Mouse (Mus musculus): ENCODE data around the gene Myocd.

Gene Myocd

GRCm38 (mm10) chr11:65269851-65270473 lies at the start of gene Myocd:
Myocd (minus strand) TSS chr11:65269989.
- peak in 1 of 2 experiments; percentile 23 for DNase-seq (ENCODE audit: low spot score in 2 of 2)

GRCm38 (mm10) chr11:65303824-65304223 lies 34.0 kb upstream of the Myocd start:
- DNase-seq (ENCODE audit: low spot score in 2 of 2) = no peak

DNA sequence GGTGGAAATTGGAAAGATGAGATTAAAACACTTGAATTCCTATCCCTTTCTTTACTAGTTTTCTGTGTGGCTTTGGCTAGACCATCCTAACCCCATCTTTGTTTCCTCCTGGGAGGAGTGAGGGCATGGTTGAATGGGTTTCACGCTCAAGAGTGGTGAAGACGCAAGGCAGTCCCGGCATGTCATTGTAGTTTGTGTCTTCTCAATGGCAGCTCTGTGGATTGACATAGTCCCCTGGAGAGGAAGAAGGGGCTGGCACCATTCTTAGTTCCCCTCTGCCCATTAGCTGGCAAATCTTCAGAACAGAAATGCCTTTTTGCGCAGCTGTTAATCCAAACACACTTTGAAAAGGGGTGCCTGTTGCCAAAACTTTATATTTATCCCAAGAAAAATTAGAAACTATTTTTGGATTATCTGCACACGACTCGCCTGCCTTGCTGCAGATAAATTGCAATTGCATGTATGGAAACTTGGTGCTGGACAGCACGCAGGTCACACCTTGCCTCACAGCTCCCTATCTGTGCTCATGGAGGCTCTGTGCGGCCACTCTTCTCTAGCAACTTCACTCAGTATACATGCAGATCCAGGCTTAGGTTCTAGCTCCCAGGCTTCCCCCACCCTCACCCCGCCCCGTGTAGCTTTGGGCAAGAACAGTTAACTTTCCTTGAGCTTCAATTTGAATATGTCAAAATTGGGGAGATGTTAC lies 24.5 kb upstream of the Myocd start:
- DNase-seq (ENCODE audit: low spot score in 2 of 2) = no peak

DNA sequence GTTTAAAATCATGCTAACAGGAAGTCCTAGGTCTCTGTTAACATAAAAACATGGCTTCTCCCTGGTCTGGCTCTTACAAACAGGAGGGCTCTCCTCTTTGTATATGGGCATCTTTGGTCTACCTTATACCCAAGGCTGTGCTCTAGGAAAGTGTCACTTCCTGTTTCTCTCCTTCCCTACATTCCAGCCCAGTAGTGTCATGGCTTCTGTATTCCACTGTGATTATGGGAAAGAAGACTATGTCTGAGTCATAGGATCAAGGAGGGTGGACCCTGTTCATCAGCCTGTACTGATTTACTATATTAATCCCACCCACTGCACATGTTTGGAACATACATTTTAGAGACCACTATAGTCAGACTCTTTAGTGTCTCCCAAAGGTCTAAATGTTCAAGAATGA lies 23.2 kb upstream of the Myocd start:
- DNase-seq (ENCODE audit: low spot score in 2 of 2) = no peak

DNA sequence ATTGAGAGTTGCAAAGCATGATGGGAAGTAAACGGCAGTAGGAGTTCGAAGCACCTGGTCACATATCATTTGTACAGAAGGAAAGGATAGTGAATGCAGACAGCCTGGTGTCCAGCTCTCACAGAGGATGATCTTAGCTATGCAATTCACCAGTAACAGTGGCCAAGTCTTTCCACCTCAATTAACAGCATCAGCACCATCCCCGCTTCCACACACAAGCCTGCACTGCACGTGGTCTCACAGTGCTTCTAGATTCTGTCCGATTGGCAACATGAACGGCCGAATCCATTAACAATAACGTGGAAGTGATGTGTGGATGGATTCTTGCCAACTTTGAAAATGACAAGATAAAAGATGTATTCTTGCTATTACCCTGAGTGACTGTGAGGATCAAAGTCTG lies 17.9 kb upstream of the Myocd start:
- DNase-seq (ENCODE audit: low spot score in 2 of 2) = no peak

DNA sequence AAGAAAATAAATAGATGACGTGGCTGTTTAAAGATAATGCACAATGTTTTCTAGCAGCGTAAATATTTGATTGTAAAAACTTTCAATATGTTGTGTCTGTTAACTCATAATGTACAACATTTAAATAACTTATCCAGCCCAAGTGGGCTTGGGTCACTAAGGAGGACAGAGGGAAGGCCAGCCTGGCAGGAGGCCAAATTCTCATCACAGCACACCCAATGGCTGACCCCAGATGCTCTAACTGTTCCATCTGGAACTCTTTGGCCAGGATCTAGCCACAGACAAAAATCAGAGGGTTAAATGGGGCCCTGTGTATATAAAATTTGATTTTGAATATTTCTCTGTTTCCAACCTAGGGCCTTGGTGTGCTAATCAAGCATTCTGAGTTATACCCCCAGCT lies 16.4 kb upstream of the Myocd start:
- DNase-seq (ENCODE audit: low spot score in 2 of 2) = no peak

- DNase-seq (ENCODE audit: low spot score in 2 of 2) = no peak
Measured at GRCm38 (mm10) chr11:65275441-65275840, 5.7 kb upstream of the Myocd start.

- DNase-seq (ENCODE audit: low spot score in 2 of 2) = no peak
Measured at GRCm38 (mm10) chr11:65271000-65271399, 1.2 kb upstream of the Myocd start.

DNA sequence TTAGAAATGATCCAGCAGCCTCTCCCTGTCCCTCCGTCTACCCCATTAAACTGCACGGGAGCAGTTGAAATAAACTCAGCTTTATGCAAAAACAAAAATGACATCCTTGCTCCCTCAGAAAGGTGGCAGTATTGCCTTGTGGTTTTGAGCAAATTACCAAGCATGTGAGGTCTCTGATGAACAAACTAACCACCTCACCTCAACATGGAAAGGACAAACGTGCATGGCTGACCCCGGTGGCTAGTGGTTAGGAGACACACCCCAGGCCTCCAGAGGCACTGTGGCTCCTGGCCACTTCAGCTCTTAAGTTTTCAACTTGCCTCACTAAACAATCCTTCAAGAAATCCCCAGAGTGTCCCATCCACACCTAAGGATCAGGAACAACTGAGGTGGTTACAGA lies 1.5 kb downstream of the Myocd start:
- peak; percentile 47 for DNase-seq (ENCODE audit: low spot score in 2 of 2)

- no peak for DNase-seq (ENCODE audit: low spot score in 2 of 2)
Measured at GRCm38 (mm10) chr11:65263466-65263865, 6.3 kb downstream of the Myocd start.

- DNase-seq (ENCODE audit: low spot score in 2 of 2) = no peak
Measured at GRCm38 (mm10) chr11:65258997-65259396, 10.8 kb downstream of the Myocd start.

DNA sequence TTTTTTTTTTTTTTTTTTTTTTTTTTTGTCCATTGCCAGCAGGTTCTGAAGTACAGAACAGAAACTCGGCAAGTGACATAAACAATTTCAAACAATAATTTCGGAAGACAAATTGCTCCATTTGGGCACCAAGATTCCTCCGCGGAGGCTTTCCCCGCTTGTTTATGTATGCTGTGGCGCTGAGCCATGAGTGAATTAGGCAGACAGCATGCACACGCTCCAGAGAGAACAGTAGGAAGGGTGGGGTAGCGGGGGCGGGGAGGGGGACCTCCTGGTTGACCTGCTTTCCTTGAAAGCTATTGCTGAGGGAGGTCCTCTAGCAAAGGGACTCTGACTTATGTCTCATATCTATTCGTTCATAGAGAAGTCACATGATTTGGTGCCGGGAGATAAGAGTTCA lies 13.6 kb downstream of the Myocd start:
- DNase-seq (ENCODE audit: low spot score in 2 of 2) = no peak

DNA sequence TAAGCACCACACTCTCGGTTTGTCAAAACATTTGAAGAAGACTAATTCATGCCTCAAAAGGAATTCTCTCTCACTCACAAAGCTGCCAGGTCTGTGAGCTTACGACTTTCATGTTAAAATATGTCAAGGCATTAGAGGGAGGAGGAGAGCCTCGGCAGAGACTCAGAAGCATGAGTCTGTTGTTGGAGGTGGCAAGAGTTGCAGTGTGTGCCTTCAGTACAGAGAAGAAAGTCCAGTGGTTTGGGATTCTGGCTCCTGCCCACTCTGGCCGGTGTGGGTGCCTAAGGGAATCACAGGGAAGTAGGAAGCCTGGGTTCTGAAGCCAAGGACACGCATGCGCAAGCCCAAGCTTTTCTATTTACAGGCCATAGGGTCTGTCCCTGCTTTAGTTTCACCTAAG lies 14.2 kb downstream of the Myocd start:
- DNase-seq (ENCODE audit: low spot score in 2 of 2) = no peak

DNA sequence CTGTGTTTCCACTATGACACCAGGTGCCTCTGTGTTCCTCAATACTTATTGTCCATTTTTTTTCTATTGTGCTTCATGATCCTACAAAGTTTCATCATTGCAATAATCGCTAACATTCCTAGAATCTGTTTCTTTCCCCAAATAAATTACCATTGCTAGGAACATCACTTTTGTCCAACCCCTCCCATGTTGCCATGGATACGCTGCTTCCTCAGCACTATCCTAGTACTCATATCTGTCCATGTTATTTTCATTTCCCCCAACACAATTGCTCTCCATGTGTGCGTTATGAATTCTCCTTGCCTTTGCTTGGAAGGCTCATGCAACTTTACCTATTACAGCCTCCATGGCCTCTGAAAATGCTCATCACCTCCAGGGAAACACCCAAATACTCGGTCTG lies 19.4 kb downstream of the Myocd start:
- no peak for DNase-seq (ENCODE audit: low spot score in 2 of 2)

DNA sequence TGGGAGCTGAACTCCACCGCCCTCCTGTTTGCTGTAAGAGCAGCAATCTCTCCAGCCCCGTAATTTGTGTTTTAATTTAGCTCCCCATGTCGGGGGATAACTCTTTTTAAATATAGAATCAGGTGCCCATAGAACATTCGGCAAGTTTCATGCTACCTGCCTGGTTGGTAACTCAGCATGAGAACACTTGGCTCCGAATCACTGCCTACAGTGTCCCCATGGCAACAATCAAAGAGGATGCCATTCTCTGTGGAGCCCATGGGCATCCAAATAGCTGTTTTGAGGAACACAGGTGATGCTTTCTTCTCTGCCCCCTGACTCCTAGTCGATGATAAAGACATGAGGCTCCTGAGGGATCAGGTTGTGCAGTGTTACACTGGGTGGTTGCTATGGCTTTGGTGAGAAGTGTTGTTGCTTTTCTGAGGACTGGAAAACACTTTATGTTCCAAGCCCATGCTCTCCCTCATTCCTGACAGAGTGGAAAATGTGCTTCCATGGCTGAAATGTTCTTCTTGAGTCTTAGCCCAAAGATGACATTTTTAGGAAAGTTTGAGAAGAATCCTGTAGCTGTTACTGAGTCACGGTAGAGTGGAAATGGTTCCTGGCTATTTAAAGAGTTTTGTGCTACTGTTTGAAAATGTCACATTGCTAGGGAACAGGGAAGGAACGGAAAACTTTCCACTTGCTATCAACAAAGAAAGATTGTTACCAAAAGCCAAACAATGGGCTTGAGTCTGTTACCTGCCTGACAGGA lies 23.3 kb downstream of the Myocd start:
- no peak for DNase-seq (ENCODE audit: low spot score in 2 of 2)

- no peak for DNase-seq (ENCODE audit: low spot score in 2 of 2)
Measured at GRCm38 (mm10) chr11:65243593-65243992, 26.2 kb downstream of the Myocd start.

- no peak for DNase-seq (ENCODE audit: low spot score in 2 of 2)
Measured at GRCm38 (mm10) chr11:65240521-65240920, 29.3 kb downstream of the Myocd start.

- no peak for DNase-seq (ENCODE audit: low spot score in 2 of 2)
Measured at GRCm38 (mm10) chr11:65237896-65238295, 31.9 kb downstream of the Myocd start.

DNA sequence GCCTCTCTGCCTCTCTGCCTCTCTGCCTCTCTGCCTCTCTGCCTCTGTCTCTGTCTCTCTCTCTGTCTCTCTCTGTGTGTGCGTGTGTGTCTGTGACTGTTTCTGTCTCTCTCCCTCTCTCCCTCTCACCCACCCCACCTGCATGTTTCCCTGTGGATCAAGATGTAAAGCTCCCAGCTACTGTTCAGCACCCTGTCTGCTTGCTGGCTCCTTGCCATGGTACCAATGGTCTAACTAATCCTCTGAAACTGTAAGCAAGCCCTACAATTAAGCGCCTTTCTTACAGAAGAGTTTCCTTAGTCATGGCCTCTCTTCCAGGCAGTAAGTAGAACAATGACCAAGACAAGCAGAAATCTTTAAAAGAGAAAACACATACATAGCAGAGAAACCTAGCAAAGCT lies 32.9 kb downstream of the Myocd start:
- no peak for DNase-seq (ENCODE audit: low spot score in 2 of 2)

DNA sequence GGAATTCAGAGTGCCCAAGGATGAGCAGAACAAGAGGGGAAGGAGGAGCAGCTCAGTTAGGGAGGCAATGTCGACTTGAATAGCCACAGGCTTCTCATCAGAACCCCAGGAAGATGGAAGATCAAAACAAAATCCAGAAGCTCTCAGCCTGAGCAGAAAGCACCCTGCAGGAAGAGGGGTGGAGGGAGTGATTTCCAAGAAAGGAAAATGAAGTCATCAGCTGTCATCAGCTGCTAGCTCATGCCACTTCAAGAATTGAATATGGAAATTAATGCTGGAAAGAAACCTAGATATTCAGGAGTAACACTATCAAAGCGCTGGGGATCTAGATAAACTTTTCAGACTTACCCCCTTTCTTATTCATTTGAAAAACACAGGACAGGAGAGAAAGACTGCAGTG lies 34.4 kb downstream of the Myocd start:
- no peak for DNase-seq (ENCODE audit: low spot score in 2 of 2)

GRCm38 (mm10) chr11:65231771-65232170 lies 38.0 kb downstream of the Myocd start:
- no peak for DNase-seq (ENCODE audit: low spot score in 2 of 2)

- no peak for DNase-seq (ENCODE audit: low spot score in 2 of 2)
Measured at GRCm38 (mm10) chr11:65226766-65227165, 43.0 kb downstream of the Myocd start.
